Mouse (Mus musculus) T-helper 17 cell (primary cell): ENCODE measurements around the gene Ints7.

ENCODE experiments used
- in situ Hi-C, 2 experiments: fragments of 300-600 bp; cut with MboI, MseI; formaldehyde crosslinking; loops; 1 replicate in 1 of 2; 2 replicates in 1 of 2; pipeline ENCODE4 v1.15.1; 2025; ENCODE audit warnings: high pct_unique_total_duplicates in 2 of 2

Ints7 gene

GRCm38 (mm10) chr1:191579524-191579923 is 4.1 kb downstream of the Ints7 start:
- in situ Hi-C loops = loop anchor here (10.0 to 25.0 kb wide), 2 partner anchors 645 to 1583 kb away; partner anchors contain the start of genes A130010J15Rik (in 1 of the 2) and Irf6 (in 1 of the 2)

GRCm38 (mm10) chr1:191581641-191582040 is 6.2 kb downstream of the Ints7 start:
- in situ Hi-C loops = loop anchor here in 1 of 2 experiments (25.0 kb wide), 1 partner anchor 1581 kb away; the partner anchor contains the start of genes A130010J15Rik and Irf6

- in situ Hi-C loops = loop anchor here in 1 of 2 experiments (25.0 kb wide), 1 partner anchor 1578 kb away; the partner anchor contains the start of genes A130010J15Rik and Irf6
Measured at GRCm38 (mm10) chr1:191583836-191584235, 8.4 kb downstream of the Ints7 start.

GRCm38 (mm10) chr1:191584483-191584882 is 9.0 kb downstream of the Ints7 start:
- in situ Hi-C loops = loop anchor here in 1 of 2 experiments (25.0 kb wide), 1 partner anchor 1578 kb away; the partner anchor contains the start of genes A130010J15Rik and Irf6

GRCm38 (mm10) chr1:191585704-191586103 is 10.3 kb downstream of the Ints7 start:
- in situ Hi-C loops = loop anchor here in 1 of 2 experiments (25.0 kb wide), 1 partner anchor 1577 kb away; the partner anchor contains the start of genes A130010J15Rik and Irf6

GRCm38 (mm10) chr1:191587062-191587461 is 11.6 kb downstream of the Ints7 start:
- in situ Hi-C loops = loop anchor here in 1 of 2 experiments (25.0 kb wide), 1 partner anchor 1575 kb away; the partner anchor contains the start of genes A130010J15Rik and Irf6

GRCm38 (mm10) chr1:191588749-191589148 is 13.3 kb downstream of the Ints7 start:
- in situ Hi-C loops = loop anchor here in 1 of 2 experiments (25.0 kb wide), 1 partner anchor 1574 kb away; the partner anchor contains the start of genes A130010J15Rik and Irf6

GRCm38 (mm10) chr1:191592016-191592720 is 16.7 kb downstream of the Ints7 start:
- in situ Hi-C loops = loop anchor here in 1 of 2 experiments (5.0 to 25.0 kb wide), 2 partner anchors 235 to 1570 kb away; partner anchors contain the start of genes A130010J15Rik and Irf6

- in situ Hi-C loops = loop anchor here in 1 of 2 experiments (25.0 kb wide), 1 partner anchor 1566 kb away; the partner anchor contains the start of genes A130010J15Rik and Irf6
Measured at GRCm38 (mm10) chr1:191596076-191596475, 20.6 kb downstream of the Ints7 start.

GRCm38 (mm10) chr1:191599210-191599609 is 23.8 kb downstream of the Ints7 start:
- in situ Hi-C loops = loop anchor here in 1 of 2 experiments (25.0 kb wide), 1 partner anchor 1563 kb away; the partner anchor contains the start of genes A130010J15Rik and Irf6

GRCm38 (mm10) chr1:191604690-191605089 is 29.3 kb downstream of the Ints7 start:
- in situ Hi-C loops = loop anchor here in 1 of 2 experiments (10.0 kb wide), 1 partner anchor 210 kb away; no protein-coding TSS in a partner anchor

- in situ Hi-C loops = loop anchor here in 1 of 2 experiments (10.0 kb wide), 1 partner anchor 206 kb away; no protein-coding TSS in a partner anchor
Measured at GRCm38 (mm10) chr1:191609051-191609450, 33.6 kb downstream of the Ints7 start.

- in situ Hi-C loops = loop anchor here in 1 of 2 experiments (10.0 kb wide), 1 partner anchor 205 kb away; no protein-coding TSS in a partner anchor
Measured at GRCm38 (mm10) chr1:191609578-191609977, 34.1 kb downstream of the Ints7 start.

- in situ Hi-C loops = no loop called here
Measured at GRCm38 (mm10) chr1:191610357-191610756, 34.9 kb downstream of the Ints7 start.

GRCm38 (mm10) chr1:191611686-191612085 is 36.2 kb downstream of the Ints7 start:
- in situ Hi-C loops = no loop called here

- in situ Hi-C loops = no loop called here
Measured at GRCm38 (mm10) chr1:191612877-191613276, 37.4 kb downstream of the Ints7 start.

- in situ Hi-C loops = no loop called here
Measured at GRCm38 (mm10) chr1:191616245-191616644, 40.8 kb downstream of the Ints7 start.

- in situ Hi-C loops = no loop called here
Measured at GRCm38 (mm10) chr1:191617589-191617988, 42.2 kb downstream of the Ints7 start.

- in situ Hi-C loops = no loop called here
Measured at GRCm38 (mm10) chr1:191618067-191618766, 42.8 kb downstream of the Ints7 start.

GRCm38 (mm10) chr1:191621096-191621495 is 45.7 kb downstream of the Ints7 start:
- in situ Hi-C loops = no loop called here

- in situ Hi-C loops = no loop called here
Measured at GRCm38 (mm10) chr1:191622801-191623200, 47.4 kb downstream of the Ints7 start.
